ENCODE assay signal across 23 mouse cellular contexts in the genomic region with DNA sequence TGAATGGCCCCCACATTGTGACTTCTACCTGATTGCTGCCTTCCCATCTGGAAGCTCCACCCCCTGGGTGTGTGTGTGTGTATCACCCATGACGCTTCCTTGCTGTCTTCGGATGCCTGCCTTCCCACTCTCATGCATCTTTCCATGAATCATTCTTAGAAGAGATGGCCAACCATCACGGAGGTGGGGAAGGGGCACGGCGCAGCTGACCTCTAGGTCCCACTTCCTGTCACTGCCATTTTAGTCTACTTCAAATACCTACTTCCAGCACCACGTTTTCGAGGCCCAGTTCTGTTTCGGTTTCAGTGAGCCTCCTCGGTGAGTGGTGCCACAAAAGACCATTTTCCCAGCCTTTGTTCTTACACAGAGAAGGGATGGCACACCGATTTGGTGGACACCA.
A peak's percentile ranks its signal among the peaks of the same experiment; 100 is the strongest.
DNase-seq lines count a peak whose midpoint lies in the region; ATAC-seq and TF ChIP-seq lines count a peak whose summit lies in the region.
"Had no signal": no experiment of that assay in that cellular context is flagged by ENCODE, and none has a peak within 500 bp of the region (broad histone marks: within the 10 kb centered on the region; RNA-seq: fewer than 3 reads in every experiment).

No protein-coding gene starts in this region.

- no peak for TF ChIP-seq CTCF in CH12.LX (conservative IDR thresholded peaks at IDR 0.05 in 1 of 2, IDR thresholded peaks at IDR 0.05 in 1 of 2; ENCODE audit: low read depth in 2 of 2, low read length in 2 of 2)

- TF ChIP-seq POLR2A in CH12.LX (IDR thresholded peaks at IDR 0.05; ENCODE audit: low read depth, low read length), result peak; percentile 46; the same call in 1 of the 2 replicates

- TF ChIP-seq EP300 in CH12.LX (IDR thresholded peaks at IDR 0.05; ENCODE audit: low read length), result peak; percentile 79

- DNase-seq in heart, adult 11 months, result peak; percentile 71
- DNase-seq in heart, postnatal 14 days, result no peak
- DNase-seq in CH12.LX (ENCODE audit: extremely low read depth), result no peak
- peak; percentile 75 for DNase-seq in induced T-regulatory cell, adult 2 months (ENCODE audit: low read depth)
- no peak for DNase-seq in gastrocnemius, adult 18-20 months (ENCODE audit: low spot score)
- DNase-seq in kidney, postnatal 4 days, result no peak
- DNase-seq: adrenal gland, postnatal 10 days; adrenal gland, postnatal 25 days; B cell, adult 2 months; cerebellum, adult 11 months; cerebellum, adult 18-20 months; cerebellum, adult 8-10 months; cerebellum, adult 9-11 months; cerebellum, postnatal 14 days; cerebellum, postnatal 36 days; embryo, embryonic 11 days had no signal

- H3K9me3 ChIP-seq in CH12.LX (replicated peaks; ENCODE audit: low read length), result no peaks in the 10 kb centered on the region
- H3K9me3 ChIP-seq in forebrain, embryonic 13.5 days (replicated peaks), result no peaks in the 10 kb centered on the region
- H3K9me3 ChIP-seq: embryonic facial prominence, embryonic 13.5 days; embryonic facial prominence, embryonic 15.5 days; forebrain, embryonic 10.5 days; forebrain, embryonic 12.5 days had no signal

- peak overlapping the region; percentile 80 for H3K27ac ChIP-seq in CH12.LX (ENCODE audit: insufficient read depth, low read depth)
- H3K27ac ChIP-seq in forebrain, embryonic 13.5 days, result no peak overlapping the region
- H3K27ac ChIP-seq: embryonic facial prominence, embryonic 13.5 days; embryonic facial prominence, embryonic 15.5 days; forebrain, embryonic 10.5 days; forebrain, embryonic 12.5 days had no signal

- peaks cover 0 to 53% of the 10 kb centered on the region in 2 experiments for H3K36me3 ChIP-seq in CH12.LX (replicated peaks in 1 of 2; ENCODE audit: control insufficient read depth in 1 of 2, insufficient read depth in 1 of 2, low read length in 1 of 2)
- no peaks in the 10 kb centered on the region for H3K36me3 ChIP-seq in forebrain, embryonic 13.5 days (ENCODE audit: poor library complexity, severe bottlenecking)
- H3K36me3 ChIP-seq: embryonic facial prominence, embryonic 13.5 days; embryonic facial prominence, embryonic 15.5 days; forebrain, embryonic 10.5 days; forebrain, embryonic 12.5 days had no signal

- dilution Hi-C loops in CH12.LX (cut with MboI; ENCODE audit: extremely low pct_ligation_motif_present, extremely low pct_unique_long_range_greater_than_20kb, low sequenced_read_pairs), result no loop called here

- 93% methylated on average over 10 of the region's 10 CpGs for WGBS in forebrain, embryonic 13.5 days

- TF ChIP-seq RAD21 in CH12.LX (IDR thresholded peaks at IDR 0.05; ENCODE audit: low read depth, low read length), result no peak; the same call in 1 of the 2 replicates

- in situ Hi-C loops in CH12.LX (cut with MboI; ENCODE audit: low pct_ligation_motif_present, low pct_unique_long_range_greater_than_20kb, low sequenced_read_pairs), result loop anchor here (10.0 kb wide), 1 partner anchor 99 kb away; a partner anchor contains a TSS

- peak overlapping the region in 1 of 3 experiments; percentile 33 for H3K4me3 ChIP-seq in CH12.LX (replicated peaks in 1 of 3; ENCODE audit: low read depth in 2 of 3, low read length in 2 of 3, poor library complexity in 1 of 3)
- H3K4me3 ChIP-seq in forebrain, embryonic 13.5 days, result no peak overlapping the region
- H3K4me3 ChIP-seq: embryonic facial prominence, embryonic 13.5 days; embryonic facial prominence, embryonic 15.5 days; erythroblast, embryonic 14.5 days; forebrain, embryonic 10.5 days; forebrain, embryonic 12.5 days had no signal

- H3K4me1 ChIP-seq in CH12.LX (ENCODE audit: control insufficient read depth in 1 of 2, insufficient read depth in 2 of 2), result peaks cover 37 to 96% of the 10 kb centered on the region in 2 experiments
- peaks cover 7% of the 10 kb centered on the region for H3K4me1 ChIP-seq in forebrain, embryonic 13.5 days

- intact Hi-C loops in heart, postnatal 14 days (cut with DNase I), result no loop called here

- peaks cover 69% of the 10 kb centered on the region for H3K79me2 ChIP-seq in CH12.LX (replicated peaks; ENCODE audit: control insufficient read depth, extremely low read depth, insufficient read depth, poor library complexity, severe bottlenecking)

- peak overlapping the region; percentile 68 for H3K4me2 ChIP-seq in CH12.LX (ENCODE audit: insufficient read depth, low read depth, poor library complexity, severe bottlenecking)
- no peak overlapping the region for H3K4me2 ChIP-seq in forebrain, embryonic 13.5 days
- H3K4me2 ChIP-seq: embryonic facial prominence, embryonic 13.5 days; embryonic facial prominence, embryonic 15.5 days; forebrain, embryonic 12.5 days had no signal

- H3K27me3 ChIP-seq in CH12.LX (replicated peaks), result no peaks in the 10 kb centered on the region
- H3K27me3 ChIP-seq in forebrain, embryonic 13.5 days, result no peaks in the 10 kb centered on the region
- H3K27me3 ChIP-seq: embryonic facial prominence, embryonic 13.5 days; embryonic facial prominence, embryonic 15.5 days; forebrain, embryonic 12.5 days had no signal

- peak overlapping the region; percentile 51 for H3K9ac ChIP-seq in CH12.LX (ENCODE audit: insufficient read depth, low read depth)
- no peak overlapping the region for H3K9ac ChIP-seq in forebrain, embryonic 13.5 days
- H3K9ac ChIP-seq: embryonic facial prominence, embryonic 13.5 days; embryonic facial prominence, embryonic 15.5 days; forebrain, embryonic 12.5 days had no signal

- ATAC-seq in forebrain, embryonic 13.5 days, result no peak
- ATAC-seq: forebrain, embryonic 16.5 days had no signal

TF ChIP-seq in CH12.LX, 34 proteins besides CTCF, POLR2A, EP300 and RAD21:
- TF ChIP-seq ZC3H11A (IDR thresholded peaks at IDR 0.05; ENCODE audit: low read depth, low read length) (no peak), ZNF384 (IDR thresholded peaks at IDR 0.05; ENCODE audit: low read depth, low read length) (no peak), NELFE (IDR thresholded peaks at IDR 0.05; ENCODE audit: low read depth, low read length) (peak; percentile 27; the same call in 1 of the 2 replicates), CHD2 (IDR thresholded peaks at IDR 0.05; ENCODE audit: low read length) (peak; percentile 73), TCF12 (IDR thresholded peaks at IDR 0.05; ENCODE audit: low read depth, low read length) (peak; percentile 70), MYC (IDR thresholded peaks at IDR 0.05; ENCODE audit: low read depth, low read length) (peak; percentile 91), MAFK (IDR thresholded peaks at IDR 0.05; ENCODE audit: insufficient replicate concordance, low read length) (no peak; the same call in 1 of the 2 replicates), KAT2A (IDR thresholded peaks at IDR 0.05; ENCODE audit: insufficient replicate concordance, low read length) (0 out of 2 replicates have a peak, but pooled peaks have one; percentile 21), MXI1 (IDR thresholded peaks at IDR 0.05; ENCODE audit: low read depth, low read length) (peak; percentile 67; the same call in 1 of the 2 replicates), E2F4 (IDR thresholded peaks at IDR 0.05; ENCODE audit: insufficient replicate concordance, low read depth, low read length) (0 out of 2 replicates have a peak, but pooled peaks have one; percentile 20), TBP (conservative IDR thresholded peaks at IDR 0.05; ENCODE audit: low read depth, low read length) (0 out of 2 replicates have a peak, but pooled peaks have one; percentile 58), PAX5 (IDR thresholded peaks at IDR 0.05; ENCODE audit: low read length) (no peak), ELF1 (IDR thresholded peaks at IDR 0.05; ENCODE audit: low read depth, low read length) (peak; percentile 66), SIN3A (IDR thresholded peaks at IDR 0.05; ENCODE audit: low read length) (peak; percentile 84), UBTF (IDR thresholded peaks at IDR 0.05; ENCODE audit: low read depth, low read length) (no peak), MAZ (IDR thresholded peaks at IDR 0.05; ENCODE audit: low read depth, low read length) (0 out of 2 replicates have a peak, but pooled peaks have one; percentile 69), MAX (IDR thresholded peaks at IDR 0.05; ENCODE audit: low read length) (peak; percentile 86), USF1 (IDR thresholded peaks at IDR 0.05; ENCODE audit: low read depth, low read length) (no peak), JUN (IDR thresholded peaks at IDR 0.05; ENCODE audit: insufficient read depth, low read depth, low read length) (peak; percentile 17; the same call in 1 of the 2 replicates), NRF1 (IDR thresholded peaks at IDR 0.05; ENCODE audit: low read depth, low read length) (no peak), ZKSCAN1 (IDR thresholded peaks at IDR 0.05; ENCODE audit: borderline replicate concordance, low read depth, low read length) (no peak), GABPA (IDR thresholded peaks at IDR 0.05; ENCODE audit: insufficient replicate concordance, low read depth, low read length) (no peak), HCFC1 (IDR thresholded peaks at IDR 0.05; ENCODE audit: low read depth, low read length) (peak; percentile 52; the same call in 1 of the 2 replicates), BHLHE40 (IDR thresholded peaks at IDR 0.05; ENCODE audit: low read depth, low read length) (peak; percentile 83), CHD1 (IDR thresholded peaks at IDR 0.05; ENCODE audit: low read depth, low read length) (peak; percentile 69), USF2 (conservative IDR thresholded peaks at IDR 0.05; ENCODE audit: low read depth, low read length) (no peak), JUND (conservative IDR thresholded peaks at IDR 0.05; ENCODE audit: low read depth, low read length) (peak; percentile 53), MEF2A (IDR thresholded peaks at IDR 0.05; ENCODE audit: borderline replicate concordance, low read depth, low read length) (peak; percentile 89), IRF4 (IDR thresholded peaks at IDR 0.05; ENCODE audit: low read depth, low read length) (peak; percentile 87), RCOR1 (conservative IDR thresholded peaks at IDR 0.05; ENCODE audit: low read depth, low read length) (no peak), SMC3 (IDR thresholded peaks at IDR 0.05; ENCODE audit: low read depth, low read length) (peak; percentile 19), ZMIZ1 (IDR thresholded peaks at IDR 0.05; ENCODE audit: low read depth, low read length) (no peak), ETS1 (conservative IDR thresholded peaks at IDR 0.05; ENCODE audit: low read depth, low read length) (peak; percentile 73), POLR2AphosphoS2 (IDR thresholded peaks at IDR 0.05; ENCODE audit: low read depth, low read length) (no peak)

Comparison
In these comparisons a context has a peak if more than half of its experiments do, and no peak if none do; other contexts are left out.
1. DNase-seq: peak in heart, adult 11 months (single experiment) and induced T-regulatory cell, adult 2 months (single experiment); none in heart, postnatal 14 days (0 of 2), CH12.LX (single experiment), gastrocnemius, adult 18-20 months (single experiment) and kidney, postnatal 4 days (0 of 2).